In the genomic region with DNA sequence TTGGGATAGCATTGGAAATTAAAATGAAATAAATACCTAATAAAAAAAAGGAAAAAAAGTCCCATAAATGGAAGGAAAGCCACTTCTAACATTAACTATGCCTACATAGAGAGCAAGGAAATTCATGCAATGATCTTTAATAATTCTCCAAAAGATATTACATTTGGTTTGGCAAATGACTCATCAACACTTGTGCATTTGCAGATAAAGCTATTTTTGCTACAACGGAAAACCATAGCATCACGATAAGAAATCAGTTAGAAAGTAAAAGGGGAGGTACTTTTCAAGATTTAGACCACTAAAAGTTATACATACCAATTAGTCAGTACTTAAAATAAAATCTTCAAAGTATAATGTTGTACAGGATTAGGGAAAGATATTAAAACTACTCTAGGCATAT, we compare ENCODE assay signal across 26 mouse cellular contexts.
"Had no signal": no experiment of that assay in that cellular context is flagged by ENCODE, and none has a peak within 500 bp of the region (broad histone marks: within the 10 kb centered on the region; RNA-seq: fewer than 3 reads in every experiment).

No protein-coding gene starts in this region.

- H3K9ac ChIP-seq: embryonic facial prominence, embryonic 12.5 days; embryonic facial prominence, embryonic 13.5 days; embryonic facial prominence, embryonic 15.5 days; forebrain, embryonic 13.5 days; forebrain, embryonic 15.5 days; forebrain, postnatal 0 days had no signal

- H3K4me1 ChIP-seq: embryonic facial prominence, embryonic 10.5 days; embryonic facial prominence, embryonic 12.5 days; embryonic facial prominence, embryonic 13.5 days; embryonic facial prominence, embryonic 15.5 days; forebrain, embryonic 10.5 days; forebrain, embryonic 13.5 days; forebrain, embryonic 15.5 days; heart, embryonic 10.5 days had no signal

- DNase-seq: cerebellum, adult 9-11 months; cerebellum, postnatal 10 days; cerebellum, postnatal 14 days; cerebellum, postnatal 25 days; cerebellum, postnatal 36 days; embryo, embryonic 11 days; forebrain, postnatal 0 days; gastrocnemius, adult 2 months; gastrocnemius, postnatal 10 days; gastrocnemius, postnatal 14 days; gastrocnemius, postnatal 25 days; gastrocnemius, postnatal 36 days; heart, adult 11 months; heart, adult 18-20 months; heart, adult 2 months had no signal

- H3K27ac ChIP-seq: embryonic facial prominence, embryonic 10.5 days; embryonic facial prominence, embryonic 12.5 days; embryonic facial prominence, embryonic 13.5 days; embryonic facial prominence, embryonic 15.5 days; forebrain, embryonic 10.5 days; forebrain, embryonic 13.5 days; forebrain, embryonic 15.5 days; gastrocnemius, adult 2 months; heart, adult 2 months; heart, embryonic 10.5 days had no signal

- H3K4me2 ChIP-seq: embryonic facial prominence, embryonic 12.5 days; embryonic facial prominence, embryonic 13.5 days; embryonic facial prominence, embryonic 15.5 days; forebrain, embryonic 13.5 days; forebrain, embryonic 15.5 days had no signal

- H3K36me3 ChIP-seq: embryonic facial prominence, embryonic 10.5 days; embryonic facial prominence, embryonic 12.5 days; embryonic facial prominence, embryonic 13.5 days; embryonic facial prominence, embryonic 15.5 days; forebrain, embryonic 10.5 days; forebrain, embryonic 15.5 days; heart, embryonic 10.5 days had no signal

- ATAC-seq: forebrain, embryonic 13.5 days; forebrain, embryonic 14.5 days; forebrain, embryonic 15.5 days; forebrain, embryonic 16.5 days; forebrain, postnatal 0 days had no signal

- H3K9me3 ChIP-seq: embryonic facial prominence, embryonic 10.5 days; embryonic facial prominence, embryonic 12.5 days; embryonic facial prominence, embryonic 13.5 days; embryonic facial prominence, embryonic 15.5 days; forebrain, embryonic 10.5 days; forebrain, embryonic 13.5 days; forebrain, embryonic 15.5 days; heart, embryonic 10.5 days had no signal

- H3K27me3 ChIP-seq: embryonic facial prominence, embryonic 12.5 days; embryonic facial prominence, embryonic 13.5 days; embryonic facial prominence, embryonic 15.5 days; forebrain, embryonic 13.5 days; forebrain, embryonic 15.5 days had no signal

- H3K4me3 ChIP-seq: embryonic facial prominence, embryonic 10.5 days; embryonic facial prominence, embryonic 12.5 days; embryonic facial prominence, embryonic 13.5 days; embryonic facial prominence, embryonic 15.5 days; erythroblast, embryonic 14.5 days; forebrain, embryonic 10.5 days; forebrain, embryonic 13.5 days; forebrain, embryonic 15.5 days; gastrocnemius, adult 2 months; heart, adult 2 months; heart, embryonic 10.5 days had no signal
